Mouse (Mus musculus): Measurements from ENCODE around the gene Iqck. TPM values are rescaled to one million over a fixed set of nuclear protein-coding genes. Genes with fewer than 3 reads are reported as not detected.

Gene Iqck
- polyA plus RNA-seq (2015; fragmentation: Nextera tagmentation; extraction: Ambion mirVana), result 2.7 and 3.4 TPM in 2 replicates

GRCm38 (mm10) chr7:118855171-118855876, at the start of gene Iqck:
Iqck (plus strand) TSS chr7:118855752.
- peak; percentile 99 for ATAC-seq (replicated peaks)
- peak within 1 kb of the TSS; percentile 80 for H3K4me2 ChIP-seq (replicated peaks)
- peaks cover 21% of the 10 kb centered on the region for H3K36me3 ChIP-seq
- no peaks in the 10 kb centered on the region for H3K9me3 ChIP-seq
- H3K9ac ChIP-seq (replicated peaks), result peak within 1 kb of the TSS; percentile 73
- H3K27me3 ChIP-seq, result no peaks in the 10 kb centered on the region
- WGBS, result under 1% methylated on average over 57 of the region's 57 CpGs
- H3K4me3 ChIP-seq, result peak within 1 kb of the TSS; percentile 96
- peaks cover 24% of the 10 kb centered on the region for H3K4me1 ChIP-seq
- peak within 1 kb of the TSS; percentile 88 for H3K27ac ChIP-seq (replicated peaks)

GRCm38 (mm10) chr7:118806631-118807411, 48.7 kb upstream of the Iqck start:
- Histone ChIP-seq H3K9me3 (no peaks in the 10 kb centered on the region), H3K4me3 (no peak overlapping the region), H3K4me2 (replicated peaks) (no peak overlapping the region), H3K9ac (replicated peaks) (no peak overlapping the region), H3K27ac (replicated peaks) (0 out of 2 replicates have a peak overlapping the region, but pooled peaks have one; percentile 3), H3K27me3 (no peaks in the 10 kb centered on the region), H3K4me1 (peaks cover 6% of the 10 kb centered on the region; the same call in 1 of the 2 replicates), H3K36me3 (peaks cover 37% of the 10 kb centered on the region)
- ATAC-seq (replicated peaks), result no peak
- WGBS, result 56% methylated on average over 16 of the region's 16 CpGs

- no peak for ATAC-seq (replicated peaks)
- no peak overlapping the region for H3K27ac ChIP-seq (replicated peaks)
- no peak overlapping the region for H3K4me2 ChIP-seq (replicated peaks)
- no peaks in the 10 kb centered on the region for H3K27me3 ChIP-seq
- peaks cover 31% of the 10 kb centered on the region for H3K36me3 ChIP-seq
- 76% methylated on average over 8 of the region's 8 CpGs for WGBS
- no peak overlapping the region for H3K4me3 ChIP-seq
- H3K9ac ChIP-seq (replicated peaks), result no peak overlapping the region
- H3K4me1 ChIP-seq, result peaks cover 6% of the 10 kb centered on the region; the same call in 1 of the 2 replicates
- H3K9me3 ChIP-seq, result no peaks in the 10 kb centered on the region
Measured at GRCm38 (mm10) chr7:118807899-118808298, 47.7 kb upstream of the Iqck start.

GRCm38 (mm10) chr7:118811407-118812106, 44.0 kb upstream of the Iqck start:
- Histone ChIP-seq H3K27me3 (no peaks in the 10 kb centered on the region), H3K4me2 (replicated peaks) (no peak overlapping the region), H3K36me3 (peaks cover 32% of the 10 kb centered on the region), H3K4me3 (no peak overlapping the region), H3K4me1 (peaks cover 6% of the 10 kb centered on the region; the same call in 1 of the 2 replicates), H3K27ac (replicated peaks) (no peak overlapping the region), H3K9ac (replicated peaks) (no peak overlapping the region), H3K9me3 (no peaks in the 10 kb centered on the region)
- no peak for ATAC-seq (replicated peaks)
- 87% methylated on average over 12 of the region's 12 CpGs for WGBS

GRCm38 (mm10) chr7:118813592-118813991, 42.0 kb upstream of the Iqck start:
- Histone ChIP-seq H3K9me3 (no peaks in the 10 kb centered on the region), H3K4me1 (no peaks in the 10 kb centered on the region), H3K27ac (replicated peaks) (no peak overlapping the region), H3K9ac (replicated peaks) (no peak overlapping the region), H3K36me3 (peaks cover 47% of the 10 kb centered on the region), H3K27me3 (no peaks in the 10 kb centered on the region), H3K4me3 (no peak overlapping the region), H3K4me2 (replicated peaks) (no peak overlapping the region)
- 92% methylated on average over 4 of the region's 4 CpGs for WGBS
- no peak for ATAC-seq (replicated peaks)

GRCm38 (mm10) chr7:118816275-118816674, 39.3 kb upstream of the Iqck start:
- Histone ChIP-seq H3K27me3 (no peaks in the 10 kb centered on the region), H3K9me3 (no peaks in the 10 kb centered on the region), H3K4me1 (no peaks in the 10 kb centered on the region), H3K4me3 (no peak overlapping the region), H3K4me2 (replicated peaks) (no peak overlapping the region), H3K27ac (replicated peaks) (no peak overlapping the region), H3K9ac (replicated peaks) (no peak overlapping the region), H3K36me3 (peaks cover 44% of the 10 kb centered on the region)
- WGBS, result 95% methylated on average over 3 of the region's 3 CpGs
- ATAC-seq (replicated peaks), result no peak

- Histone ChIP-seq H3K4me2 (replicated peaks) (no peak overlapping the region), H3K4me1 (no peaks in the 10 kb centered on the region), H3K4me3 (no peak overlapping the region), H3K36me3 (peaks cover 36% of the 10 kb centered on the region), H3K27ac (replicated peaks) (no peak overlapping the region), H3K9me3 (no peaks in the 10 kb centered on the region), H3K27me3 (no peaks in the 10 kb centered on the region), H3K9ac (replicated peaks) (no peak overlapping the region)
- no peak for ATAC-seq (replicated peaks)
- 95% methylated on average over 7 of the region's 7 CpGs for WGBS
Measured at GRCm38 (mm10) chr7:118817741-118818140, 37.8 kb upstream of the Iqck start.

GRCm38 (mm10) chr7:118819666-118820065, 35.9 kb upstream of the Iqck start:
- Histone ChIP-seq H3K9me3 (no peaks in the 10 kb centered on the region), H3K27ac (replicated peaks) (no peak overlapping the region), H3K9ac (replicated peaks) (no peak overlapping the region), H3K27me3 (no peaks in the 10 kb centered on the region), H3K36me3 (peaks cover 25% of the 10 kb centered on the region; the same call in 1 of the 2 replicates), H3K4me2 (replicated peaks) (no peak overlapping the region), H3K4me1 (no peaks in the 10 kb centered on the region), H3K4me3 (no peak overlapping the region)
- ATAC-seq (replicated peaks), result no peak
- WGBS, result 80% methylated on average over 1 of the region's 1 CpGs

- WGBS, result 73% methylated on average over 7 of the region's 7 CpGs
- H3K9me3 ChIP-seq, result no peaks in the 10 kb centered on the region
- no peaks in the 10 kb centered on the region for H3K4me1 ChIP-seq
- H3K27me3 ChIP-seq, result no peaks in the 10 kb centered on the region
- no peak overlapping the region for H3K4me3 ChIP-seq
- no peak overlapping the region for H3K4me2 ChIP-seq (replicated peaks)
- H3K9ac ChIP-seq (replicated peaks), result no peak overlapping the region
- ATAC-seq (replicated peaks), result no peak
- no peak overlapping the region for H3K27ac ChIP-seq (replicated peaks)
- H3K36me3 ChIP-seq, result peaks cover 27% of the 10 kb centered on the region; the same call in 1 of the 2 replicates
Measured at GRCm38 (mm10) chr7:118821356-118821755, 34.2 kb upstream of the Iqck start.

- no peak overlapping the region for H3K4me2 ChIP-seq (replicated peaks)
- whole genome bisulfite sequencing, result 94% methylated on average over 12 of the region's 12 CpGs
- no peak overlapping the region for H3K9ac ChIP-seq (replicated peaks)
- H3K27me3 ChIP-seq, result no peaks in the 10 kb centered on the region
- no peak overlapping the region for H3K4me3 ChIP-seq
- ATAC-seq (replicated peaks), result no peak
- no peaks in the 10 kb centered on the region for H3K9me3 ChIP-seq
- H3K4me1 ChIP-seq, result no peaks in the 10 kb centered on the region
- H3K36me3 ChIP-seq, result peaks cover 30% of the 10 kb centered on the region; the same call in 1 of the 2 replicates
- no peak overlapping the region for H3K27ac ChIP-seq (replicated peaks)
Measured at GRCm38 (mm10) chr7:118821887-118822556, 33.5 kb upstream of the Iqck start.

- Histone ChIP-seq H3K9ac (replicated peaks) (no peak overlapping the region), H3K4me3 (no peak overlapping the region), H3K27ac (replicated peaks) (no peak overlapping the region), H3K27me3 (no peaks in the 10 kb centered on the region), H3K4me2 (replicated peaks) (no peak overlapping the region), H3K4me1 (peaks cover 3% of the 10 kb centered on the region; the same call in 1 of the 2 replicates), H3K9me3 (no peaks in the 10 kb centered on the region), H3K36me3 (peaks cover 19% of the 10 kb centered on the region)
- 59% methylated on average over 7 of the region's 7 CpGs for WGBS
- no peak for ATAC-seq (replicated peaks)
Measured at GRCm38 (mm10) chr7:118824451-118824850, 31.1 kb upstream of the Iqck start.

All from forebrain, embryonic 15.5 days (tissue).